Mouse (Mus musculus): ENCODE data around the gene Polr2e. TPM values are rescaled to one million over a fixed set of nuclear protein-coding genes. Genes with fewer than 3 reads are reported as not detected.
A peak's percentile ranks its signal among the peaks of the same experiment; 100 is the strongest.
"Not testable (repeated sequence)": the region's sequence is repeated elsewhere in the genome, so short reads cannot be mapped to it uniquely, and the experiment has no call there.

Gene Polr2e
- total RNA-seq, 2 experiments from 2014 or later = 58.4 to 70.7 TPM

- ATAC-seq (ENCODE audit: poor library complexity, severe bottlenecking) = no peak
Observed at GRCm38 (mm10) chr10:80057683-80058326, 18.2 kb upstream of the Polr2e start.

- no peak for ATAC-seq (ENCODE audit: poor library complexity, severe bottlenecking)
Observed at GRCm38 (mm10) chr10:80056976-80057682, 17.5 kb upstream of the Polr2e start.

GRCm38 (mm10) chr10:80056506-80056905 is 16.9 kb upstream of the Polr2e start:
- no peak for ATAC-seq (ENCODE audit: poor library complexity, severe bottlenecking)

GRCm38 (mm10) chr10:80055891-80056290 is 16.3 kb upstream of the Polr2e start:
- no peak for ATAC-seq (ENCODE audit: poor library complexity, severe bottlenecking)

- ATAC-seq (ENCODE audit: poor library complexity, severe bottlenecking) = no peak
Observed at GRCm38 (mm10) chr10:80055364-80055763, 15.8 kb upstream of the Polr2e start.

GRCm38 (mm10) chr10:80054911-80055310 is 15.3 kb upstream of the Polr2e start:
- ATAC-seq (ENCODE audit: poor library complexity, severe bottlenecking) = not testable (repeated sequence)

GRCm38 (mm10) chr10:80053831-80054815 is 14.5 kb upstream of the Polr2e start:
- peak; percentile 23 for ATAC-seq (ENCODE audit: poor library complexity, severe bottlenecking)

- peak; percentile 89 for ATAC-seq (ENCODE audit: poor library complexity, severe bottlenecking)
Observed at GRCm38 (mm10) chr10:80053259-80053780, 13.7 kb upstream of the Polr2e start.

- ATAC-seq (ENCODE audit: poor library complexity, severe bottlenecking) = no peak
Observed at GRCm38 (mm10) chr10:80052374-80052764, 12.8 kb upstream of the Polr2e start.

- ATAC-seq (ENCODE audit: poor library complexity, severe bottlenecking) = peak; percentile 45
Observed at GRCm38 (mm10) chr10:80051618-80052373, 12.2 kb upstream of the Polr2e start.

GRCm38 (mm10) chr10:80050885-80051617 is 11.5 kb upstream of the Polr2e start:
- ATAC-seq (ENCODE audit: poor library complexity, severe bottlenecking) = no peak

GRCm38 (mm10) chr10:80050244-80050643 is 10.6 kb upstream of the Polr2e start:
- ATAC-seq (ENCODE audit: poor library complexity, severe bottlenecking) = no peak

- no peak for ATAC-seq (ENCODE audit: poor library complexity, severe bottlenecking)
Observed at GRCm38 (mm10) chr10:80048834-80049233, 9.2 kb upstream of the Polr2e start.

GRCm38 (mm10) chr10:80048396-80048795 is 8.8 kb upstream of the Polr2e start:
- ATAC-seq (ENCODE audit: poor library complexity, severe bottlenecking) = no peak

GRCm38 (mm10) chr10:80047041-80047565 is 7.5 kb upstream of the Polr2e start, which contains the start of gene Gpx4:
Gene Gpx4, plus strand, starts transcription at chr10:80047166.
- no peak for ATAC-seq (ENCODE audit: poor library complexity, severe bottlenecking)

GRCm38 (mm10) chr10:80045766-80046165 is 6.2 kb upstream of the Polr2e start:
- ATAC-seq (ENCODE audit: poor library complexity, severe bottlenecking) = no peak

GRCm38 (mm10) chr10:80045364-80045763 is 5.8 kb upstream of the Polr2e start:
- ATAC-seq (ENCODE audit: poor library complexity, severe bottlenecking) = not testable (repeated sequence)

GRCm38 (mm10) chr10:80044087-80044486 is 4.5 kb upstream of the Polr2e start:
- no peak for ATAC-seq (ENCODE audit: poor library complexity, severe bottlenecking)

- ATAC-seq (ENCODE audit: poor library complexity, severe bottlenecking) = not testable (repeated sequence)
Observed at GRCm38 (mm10) chr10:80041409-80042060, 1.9 kb upstream of the Polr2e start.

All from megakaryocyte, adult 5-6 weeks (primary cell).